In the genomic region with DNA sequence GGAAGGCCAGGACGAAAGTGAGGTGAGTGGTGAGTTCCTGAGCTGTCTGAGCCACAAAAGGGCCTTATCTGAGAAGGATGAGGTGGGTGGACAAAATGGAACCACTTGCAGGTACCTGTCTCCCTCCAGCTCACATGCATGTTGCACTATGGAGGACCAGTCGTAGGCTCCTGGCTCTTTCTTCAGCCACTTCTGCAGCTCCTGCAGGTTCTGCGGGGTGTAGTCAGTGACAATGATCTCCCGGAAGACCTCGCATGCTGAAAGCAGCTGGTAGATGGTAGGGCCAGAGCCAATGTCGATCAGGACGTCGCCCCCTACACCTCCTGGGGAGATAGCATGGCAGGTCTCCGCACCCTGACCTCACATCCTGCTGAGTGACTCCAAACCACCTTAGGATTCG, we compare ENCODE assay signal across 20 mouse cellular contexts. TPM values are rescaled to one million over a fixed set of nuclear protein-coding genes. Genes with fewer than 3 reads are reported as not detected.
"Had no signal": no experiment of that assay in that cellular context is flagged by ENCODE, and none has a peak within 500 bp of the region (broad histone marks: within the 10 kb centered on the region; RNA-seq: fewer than 3 reads in every experiment).

No protein-coding gene starts in this region.

- DNase-seq: kidney, postnatal 10 days; kidney, postnatal 4 days; left cerebral cortex, postnatal 4 days; liver, embryonic 13.5 days; lung, postnatal 14 days; midbrain, embryonic 14.5 days; thymus, adult 18-20 months; thymus, postnatal 36 days had no signal

- ATAC-seq: intestine, postnatal 0 days had no signal

- H3K36me3 ChIP-seq: kidney, embryonic 15.5 days; limb, embryonic 12.5 days; limb, embryonic 15.5 days; liver, embryonic 13.5 days; lung, embryonic 15.5 days had no signal

- H3K4me1 ChIP-seq: limb, embryonic 15.5 days had no signal

- H3K9ac ChIP-seq: kidney, embryonic 15.5 days; limb, embryonic 12.5 days; limb, embryonic 15.5 days; liver, embryonic 13.5 days; lung, embryonic 15.5 days had no signal

- H3K4me3 ChIP-seq: kidney, embryonic 15.5 days; limb, embryonic 12.5 days; limb, embryonic 15.5 days; liver, embryonic 13.5 days; lung, embryonic 15.5 days had no signal

- H3K4me2 ChIP-seq: kidney, embryonic 15.5 days; limb, embryonic 12.5 days; limb, embryonic 15.5 days; liver, embryonic 13.5 days; lung, embryonic 15.5 days; midbrain, embryonic 11.5 days had no signal

- H3K9me3 ChIP-seq: kidney, embryonic 15.5 days; limb, embryonic 12.5 days; limb, embryonic 15.5 days; liver, embryonic 13.5 days; lung, embryonic 15.5 days had no signal

- H3K27ac ChIP-seq: limb, embryonic 12.5 days; limb, embryonic 15.5 days; liver, embryonic 13.5 days; lung, embryonic 15.5 days; macrophage had no signal

- H3K27me3 ChIP-seq: kidney, embryonic 15.5 days; limb, embryonic 12.5 days; limb, embryonic 15.5 days; liver, embryonic 13.5 days; lung, embryonic 15.5 days had no signal

RNA-seq across cellular contexts. Expression of a gene that starts 1.7 kb away (rescaled TPM):
- total RNA-seq: left cerebral cortex, postnatal 14 days; left cerebral cortex, postnatal 4 days; megakaryocyte-erythroid progenitor cell, adult 5-6 weeks; midbrain, postnatal 0 days had no signal
- polyA plus RNA-seq: limb, embryonic 12.5 days; macrophage; midbrain, embryonic 14.5 days; midbrain, postnatal 0 days; neural tube, embryonic 11.5 days; neural tube, embryonic 14.5 days had no signal

RNA-seq across cellular contexts. Expression of a gene that starts 40.4 kb away (rescaled TPM):
- total RNA-seq: megakaryocyte-erythroid progenitor cell, adult 5-6 weeks had no signal
- polyA plus RNA-seq: limb, embryonic 12.5 days; macrophage had no signal
